Mouse (Mus musculus) liver, embryonic 13.5 days (tissue): ENCODE data around the gene Stard9. TPM values are rescaled to one million over a fixed set of nuclear protein-coding genes. Genes with fewer than 3 reads are reported as not detected.
A peak's percentile ranks its signal among the peaks of the same experiment; 100 is the strongest.

Experiments
- ATAC-seq: fragments of 200-750 bp; cut with Nextera tagmentation; 2 replicates; pipeline ENCODE4 v1.8.0; 2017; ENCODE audit warnings: low read depth, mild to moderate bottlenecking, moderate number of reproducible peaks, moderate library complexity
- DNase-seq: peaks from one replicate; pipeline ENCODE4 v3.0.0; 2022
- H3K27ac ChIP-seq: fragments of 300-500 bp; sonication (generic); 2 replicates; pipeline ENCODE4 v1.5.1; 2015; ENCODE audit warnings: moderate library complexity, mild to moderate bottlenecking, inconsistent platforms
- H3K27me3 ChIP-seq: fragments of 300-500 bp; sonication (generic); 2 replicates; pipeline ENCODE4 v1.6.1; 2015; ENCODE audit warnings: mild to moderate bottlenecking, inconsistent platforms
- H3K36me3 ChIP-seq: fragments of 300-500 bp; sonication (generic); 2 replicates; pipeline ENCODE4 v1.6.1; 2015; ENCODE audit warnings: mild to moderate bottlenecking, inconsistent platforms
- H3K4me1 ChIP-seq: fragments of 300-500 bp; sonication (generic); replicated peaks from 2 replicates; pipeline ENCODE4 v1.6.1; 2015; ENCODE audit warnings: inconsistent platforms
- H3K4me2 ChIP-seq: fragments of 300-500 bp; sonication (generic); 2 replicates; pipeline ENCODE4 v1.6.1; 2015; ENCODE audit warnings: inconsistent platforms, mild to moderate bottlenecking, moderate library complexity
- H3K4me3 ChIP-seq: fragments of 300-500 bp; sonication (generic); replicated peaks from 2 replicates; pipeline ENCODE4 v1.5.1; 2015; ENCODE audit warnings: mild to moderate bottlenecking, inconsistent platforms
- H3K9ac ChIP-seq: fragments of 300-500 bp; sonication (generic); 2 replicates; pipeline ENCODE4 v1.6.1; 2015; ENCODE audit warnings: mild to moderate bottlenecking, inconsistent platforms
- H3K9me3 ChIP-seq: fragments of 300-500 bp; sonication (generic); replicated peaks from 2 replicates; pipeline ENCODE4 v1.6.1; 2016; ENCODE audit warnings: inconsistent platforms
- WGBS: fragments of 180-500 bp; shearing (Covaris S2); methylation state at CpG from one replicate; pipeline ENCODE4 v1.1.7; 2015; ENCODE audit not compliant: insufficient replicate concordance; 5-methylcytosine and 5-hydroxymethylcytosine counted together
- polyA plus RNA-seq: library from polyadenylated mRNA; unstranded; fragments of >200 nt; fragmentation: Nextera tagmentation; extraction: Ambion mirVana; gene quantifications from 2 replicates; pipeline ENCODE4 v1.2.1, GENCODE M21; 2015

The Stard9 gene
- polyA plus RNA-seq, 1 experiment from 2014 or later, result 0.85 TPM

DNA sequence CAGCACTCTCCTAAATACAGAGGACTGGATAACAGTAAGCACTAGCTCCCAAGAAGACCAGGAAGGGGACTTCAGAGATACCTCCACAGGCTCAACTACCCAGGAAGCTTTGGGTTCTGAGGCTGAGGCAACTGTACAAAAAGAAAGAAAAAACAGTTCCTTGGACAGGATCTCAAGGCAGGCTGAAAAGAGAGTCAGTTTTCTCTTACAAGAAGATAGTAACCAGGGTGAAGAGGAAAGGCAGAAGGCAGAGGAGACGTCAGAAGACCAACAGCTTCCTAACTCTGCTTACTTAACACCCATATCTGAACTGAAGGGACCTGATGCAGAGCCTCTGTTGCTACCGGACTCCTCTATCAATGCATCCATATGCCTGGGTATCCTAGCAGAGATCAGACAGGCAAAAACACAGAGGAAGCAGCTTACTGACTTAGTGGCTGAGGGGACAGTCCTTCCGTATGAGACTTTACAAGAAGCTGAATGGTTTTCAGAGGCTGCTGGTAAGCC, 71.5 kb downstream of the Stard9 start:
- H3K4me1 ChIP-seq, result peaks cover 36% of the 10 kb centered on the region

DNA sequence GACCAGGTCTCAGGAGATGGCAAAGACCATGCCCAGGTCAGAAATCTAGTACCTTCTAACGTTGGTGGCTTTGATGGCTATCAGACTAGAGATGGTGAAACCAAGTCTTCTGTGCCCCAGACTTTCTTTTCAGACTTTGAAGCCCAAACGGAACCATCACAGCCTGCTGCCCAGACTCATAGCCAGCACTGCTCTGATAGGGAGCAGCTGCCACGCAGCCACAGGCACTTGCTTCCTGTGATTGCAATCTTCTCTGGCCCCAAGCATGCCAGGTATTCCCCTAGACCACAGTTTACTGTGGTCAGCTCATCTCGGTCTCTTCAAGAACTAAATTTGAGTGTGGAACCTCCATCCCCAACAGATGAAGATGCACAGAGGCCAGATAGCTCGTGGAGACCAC, 73.8 kb downstream of the Stard9 start:
- Histone ChIP-seq H3K9ac (no peak overlapping the region), H3K4me2 (no peak overlapping the region), H3K9me3 (no peaks in the 10 kb centered on the region), H3K36me3 (no peaks in the 10 kb centered on the region), H3K27me3 (no peaks in the 10 kb centered on the region), H3K4me3 (no peak overlapping the region), H3K27ac (no peak overlapping the region), H3K4me1 (peaks cover 26% of the 10 kb centered on the region)
- no peak for DNase-seq
- ATAC-seq, result no peak
- WGBS, result 29% methylated on average over 5 of the region's 5 CpGs

More for the DNA sequence above, 71.5 kb downstream of the Stard9 start:
- Histone ChIP-seq H3K4me2 (no peak overlapping the region), H3K9me3 (no peaks in the 10 kb centered on the region), H3K27me3 (no peaks in the 10 kb centered on the region), H3K4me3 (no peak overlapping the region), H3K36me3 (no peaks in the 10 kb centered on the region), H3K27ac (no peak overlapping the region), H3K9ac (no peak overlapping the region)
- DNase-seq (no peak), ATAC-seq (0 out of 2 replicates have a peak, but pooled peaks have one; percentile 30)
- WGBS, result 22% methylated on average over 3 of the region's 3 CpGs

DNA sequence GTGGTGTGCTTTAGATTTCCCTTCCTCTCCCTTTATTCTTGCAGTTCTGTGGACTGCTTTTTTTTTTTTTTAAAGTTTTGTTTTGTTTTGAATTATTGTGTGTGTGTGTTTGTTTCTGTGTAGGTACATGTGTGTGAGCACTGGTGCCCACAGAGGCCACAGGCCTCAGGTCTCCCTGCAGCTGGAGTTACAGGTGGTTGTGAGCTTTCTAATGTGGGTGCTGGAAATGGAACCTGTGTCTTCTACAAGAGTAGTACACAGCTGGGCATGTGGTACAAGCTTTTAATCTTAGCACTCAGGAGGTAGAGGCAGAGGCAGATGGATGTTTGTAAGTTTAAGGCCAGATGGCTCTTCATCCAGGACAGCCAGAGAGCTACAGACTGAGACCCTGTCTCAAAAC, 78.1 kb downstream of the Stard9 start:
- DNase-seq (no peak), ATAC-seq (no peak)
- Histone ChIP-seq H3K36me3 (peaks cover 2% of the 10 kb centered on the region), H3K27ac (no peak overlapping the region), H3K27me3 (no peaks in the 10 kb centered on the region), H3K9ac (no peak overlapping the region), H3K4me1 (peaks cover 12% of the 10 kb centered on the region), H3K4me3 (no peak overlapping the region), H3K9me3 (no peaks in the 10 kb centered on the region), H3K4me2 (no peak overlapping the region)

DNA sequence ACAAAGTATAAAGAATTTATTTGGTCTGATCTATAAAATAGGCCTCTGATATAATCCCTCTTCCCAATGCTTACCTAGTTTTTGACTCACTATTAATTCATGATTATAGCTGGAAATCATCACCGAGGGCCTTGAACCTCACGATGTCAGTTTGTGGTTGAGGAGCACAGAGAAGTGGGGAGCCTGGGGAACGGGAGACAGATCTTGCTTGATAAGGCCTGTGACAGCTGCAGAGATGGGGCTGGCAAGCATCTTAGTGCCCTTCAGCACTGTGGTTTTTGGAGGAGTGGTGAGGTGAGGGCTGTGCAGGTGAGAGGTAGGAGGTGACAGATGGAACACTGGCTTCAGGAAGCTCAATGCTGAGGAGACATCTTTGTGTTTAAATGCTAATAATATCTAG, 81.2 kb downstream of the Stard9 start:
- ATAC-seq, result no peak
- Histone ChIP-seq H3K27me3 (no peaks in the 10 kb centered on the region), H3K9me3 (no peaks in the 10 kb centered on the region), H3K9ac (no peak overlapping the region), H3K27ac (no peak overlapping the region), H3K4me2 (no peak overlapping the region), H3K4me1 (peaks cover 12% of the 10 kb centered on the region), H3K36me3 (peaks cover 33% of the 10 kb centered on the region), H3K4me3 (no peak overlapping the region)
- no peak for DNase-seq
- 33% methylated on average over 3 of the region's 3 CpGs for WGBS

DNA sequence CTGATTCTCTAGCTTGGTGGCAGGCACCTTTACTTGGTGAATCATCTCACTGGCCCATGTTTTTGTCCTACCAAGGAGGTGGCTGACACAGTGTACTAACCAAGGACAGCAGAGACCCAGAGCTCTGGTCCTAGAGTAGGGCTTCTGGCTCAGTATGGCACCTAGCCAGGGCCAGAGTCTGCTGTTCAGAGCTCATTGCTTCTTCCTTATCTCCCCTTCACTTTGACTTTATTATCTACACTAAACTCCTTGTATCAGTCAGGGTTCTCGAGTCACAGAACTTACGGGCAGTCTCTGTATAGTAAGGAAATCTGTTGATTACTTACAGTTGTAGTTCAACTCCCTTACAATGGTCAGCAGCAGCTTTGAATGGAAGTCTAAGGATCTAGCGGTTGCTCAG, 82.0 kb downstream of the Stard9 start:
- H3K4me1 ChIP-seq, result peaks cover 12% of the 10 kb centered on the region
- no peak overlapping the region for H3K27ac ChIP-seq
- H3K4me2 ChIP-seq, result no peak overlapping the region
- WGBS, result 43% methylated on average over 3 of the region's 3 CpGs
- no peak for DNase-seq
- no peak overlapping the region for H3K9ac ChIP-seq
- no peak overlapping the region for H3K4me3 ChIP-seq
- H3K27me3 ChIP-seq, result no peaks in the 10 kb centered on the region
- no peaks in the 10 kb centered on the region for H3K9me3 ChIP-seq
- peaks cover 38% of the 10 kb centered on the region for H3K36me3 ChIP-seq
- ATAC-seq, result peak; percentile 64

DNA sequence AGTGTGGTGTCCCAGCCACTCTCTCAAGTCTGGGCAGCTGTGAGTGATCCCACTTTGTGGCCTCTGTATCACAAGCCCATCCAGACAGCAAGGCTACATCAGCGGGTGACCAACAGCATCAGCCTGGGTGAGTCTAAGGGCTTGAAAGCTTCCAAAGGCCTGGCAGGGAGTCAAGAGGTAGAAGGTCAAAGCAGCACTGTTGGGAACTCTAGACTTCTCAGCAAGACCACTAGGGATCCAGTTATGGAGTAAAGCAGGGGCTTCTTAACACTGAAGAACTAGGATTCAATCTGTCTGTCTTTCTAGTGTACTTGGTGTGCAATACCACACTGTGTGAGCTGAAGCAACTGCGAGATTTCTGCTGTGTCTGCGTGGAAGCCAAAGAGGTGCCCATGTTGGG, 84.5 kb downstream of the Stard9 start:
- 90% methylated on average over 3 of the region's 3 CpGs for WGBS
- no peak overlapping the region for H3K9ac ChIP-seq
- H3K27me3 ChIP-seq, result no peaks in the 10 kb centered on the region
- DNase-seq, result no peak
- no peak for ATAC-seq
- H3K27ac ChIP-seq, result no peak overlapping the region
- peaks cover 20% of the 10 kb centered on the region for H3K4me1 ChIP-seq
- peaks cover 62% of the 10 kb centered on the region for H3K36me3 ChIP-seq
- H3K9me3 ChIP-seq, result no peaks in the 10 kb centered on the region
- H3K4me3 ChIP-seq, result no peak overlapping the region
- no peak overlapping the region for H3K4me2 ChIP-seq

DNA sequence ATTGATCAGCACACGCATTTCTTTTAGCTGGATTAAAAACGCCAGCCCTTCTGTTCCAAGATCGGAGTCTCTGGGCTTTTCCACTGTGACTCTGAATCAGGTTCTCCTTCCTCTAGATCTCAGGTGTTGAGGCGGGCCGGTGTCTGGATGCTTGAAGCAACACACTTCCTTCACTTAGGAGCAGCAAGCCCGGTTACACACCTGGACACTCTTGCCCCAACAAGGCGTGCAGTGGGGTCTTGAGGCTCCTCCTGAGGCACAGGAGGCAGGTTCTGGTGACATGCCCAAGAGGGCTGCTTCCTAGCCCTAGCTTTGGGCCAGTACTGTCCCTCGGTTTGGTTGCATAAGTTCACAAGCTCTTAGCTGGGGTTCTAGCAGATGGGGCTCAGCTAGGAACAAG, 89.6 kb downstream of the Stard9 start:
- Histone ChIP-seq H3K9me3 (no peaks in the 10 kb centered on the region), H3K36me3 (peaks cover 95% of the 10 kb centered on the region), H3K9ac (no peak overlapping the region), H3K4me1 (peaks cover 13% of the 10 kb centered on the region; the same call in 1 of the 2 replicates), H3K27ac (no peak overlapping the region), H3K4me2 (no peak overlapping the region), H3K4me3 (no peak overlapping the region), H3K27me3 (no peaks in the 10 kb centered on the region)
- WGBS, result 89% methylated on average over 8 of the region's 8 CpGs
- DNase-seq (no peak), ATAC-seq (no peak)

DNA sequence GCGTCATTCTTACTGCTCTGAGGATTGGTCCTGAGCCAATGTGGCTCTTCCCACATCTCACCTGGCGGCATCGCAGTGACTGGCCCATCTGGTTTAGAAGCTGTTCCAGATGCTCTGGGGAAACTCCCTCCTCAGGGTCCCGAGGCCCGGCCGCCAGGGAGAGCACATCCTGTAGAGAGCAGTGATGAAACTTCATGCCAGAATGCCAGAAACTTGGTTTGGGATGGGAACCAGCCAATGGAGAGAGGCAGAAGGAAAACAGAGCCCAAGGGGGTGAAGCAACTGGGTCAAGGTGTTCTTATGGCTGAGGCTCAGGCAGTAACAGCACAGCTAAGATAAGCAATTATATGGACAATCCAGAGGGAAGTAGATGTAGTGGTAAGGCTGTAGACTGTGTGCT, 91.9 kb downstream of the Stard9 start:
- H3K36me3 ChIP-seq, result peaks cover 98% of the 10 kb centered on the region
- H3K27me3 ChIP-seq, result no peaks in the 10 kb centered on the region
- peaks cover 36% of the 10 kb centered on the region for H3K4me1 ChIP-seq
- DNase-seq (no peak), ATAC-seq (no peak)
- H3K9ac ChIP-seq, result no peak overlapping the region
- H3K9me3 ChIP-seq, result no peaks in the 10 kb centered on the region
- H3K27ac ChIP-seq, result no peak overlapping the region
- WGBS, result 92% methylated on average over 6 of the region's 6 CpGs
- no peak overlapping the region for H3K4me2 ChIP-seq
- H3K4me3 ChIP-seq, result no peak overlapping the region

DNA sequence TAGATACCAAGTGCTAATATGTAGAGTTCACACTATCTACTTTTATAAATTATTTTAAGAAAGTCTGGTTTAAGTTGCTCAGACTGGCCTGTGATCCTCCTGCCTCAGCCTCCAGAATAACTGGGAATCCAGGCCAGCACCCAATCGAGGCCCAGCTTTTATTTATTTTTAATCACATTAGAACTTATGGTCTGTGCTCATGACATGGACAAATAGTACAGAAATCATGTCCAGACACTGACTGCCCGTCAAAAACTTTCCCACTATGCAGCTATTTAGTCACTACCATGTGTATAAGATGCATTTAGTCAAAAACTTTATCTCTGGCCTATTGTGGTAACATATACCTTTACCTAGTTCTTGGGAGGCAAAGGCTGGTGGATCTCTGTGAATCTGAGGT, 93.0 kb downstream of the Stard9 start:
- H3K4me2 ChIP-seq, result no peak overlapping the region
- peaks cover 37% of the 10 kb centered on the region for H3K4me1 ChIP-seq
- 86% methylated on average over 2 of the region's 2 CpGs for WGBS
- H3K9ac ChIP-seq, result no peak overlapping the region
- H3K9me3 ChIP-seq, result no peaks in the 10 kb centered on the region
- peaks cover 99% of the 10 kb centered on the region for H3K36me3 ChIP-seq
- ATAC-seq (no peak), DNase-seq (no peak)
- no peaks in the 10 kb centered on the region for H3K27me3 ChIP-seq
- no peak overlapping the region for H3K4me3 ChIP-seq
- no peak overlapping the region for H3K27ac ChIP-seq

DNA sequence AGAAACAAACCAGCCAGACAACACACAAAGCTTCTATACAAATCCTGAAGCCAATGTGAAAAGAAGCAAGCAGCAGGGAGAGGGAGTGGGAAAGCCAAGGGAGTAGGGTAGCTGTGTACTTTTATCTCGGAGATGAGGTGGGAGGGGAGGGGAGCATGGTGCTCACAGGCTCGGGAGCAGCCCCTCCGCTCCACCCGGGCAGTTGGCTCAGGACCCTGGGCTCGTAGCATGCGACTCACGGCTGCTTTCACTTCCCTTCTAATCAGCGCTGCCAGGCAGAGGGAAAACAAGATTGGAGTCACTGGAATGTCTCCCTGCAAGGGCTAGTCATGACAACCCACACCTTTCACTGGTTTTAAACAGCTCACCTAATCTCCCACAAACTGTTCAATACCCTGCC, 93.6 kb downstream of the Stard9 start:
- no peaks in the 10 kb centered on the region for H3K27me3 ChIP-seq
- H3K4me3 ChIP-seq, result no peak overlapping the region
- no peak for ATAC-seq
- peaks cover 99% of the 10 kb centered on the region for H3K36me3 ChIP-seq
- no peak for DNase-seq
- no peaks in the 10 kb centered on the region for H3K9me3 ChIP-seq
- 75% methylated on average over 8 of the region's 8 CpGs for WGBS
- H3K4me1 ChIP-seq, result peaks cover 34% of the 10 kb centered on the region
- no peak overlapping the region for H3K4me2 ChIP-seq
- no peak overlapping the region for H3K27ac ChIP-seq
- H3K9ac ChIP-seq, result no peak overlapping the region

DNA sequence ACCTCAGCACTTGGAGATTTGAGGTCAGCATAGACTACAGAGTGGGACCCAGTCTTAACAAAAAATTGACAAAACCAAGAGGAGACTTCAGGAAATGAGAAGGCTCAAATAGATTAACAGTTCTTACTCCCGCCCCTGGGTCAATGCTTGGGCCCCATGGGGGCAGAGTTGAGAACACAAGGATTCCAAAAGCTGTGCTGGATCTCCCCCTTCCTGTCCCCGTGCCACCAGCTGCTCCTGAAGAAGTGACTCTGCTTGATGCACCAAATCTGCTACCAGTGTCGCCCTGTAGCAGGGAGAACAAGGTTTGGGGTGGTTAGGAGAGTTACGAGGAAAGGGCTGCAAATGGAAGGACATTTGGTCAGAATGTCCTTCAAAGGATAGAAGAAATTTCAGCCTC, 94.7 kb downstream of the Stard9 start:
- DNase-seq, result no peak
- H3K36me3 ChIP-seq, result peaks cover 99% of the 10 kb centered on the region
- peaks cover 40% of the 10 kb centered on the region for H3K4me1 ChIP-seq
- no peaks in the 10 kb centered on the region for H3K27me3 ChIP-seq
- no peak overlapping the region for H3K27ac ChIP-seq
- H3K4me3 ChIP-seq, result no peak overlapping the region
- 60% methylated on average over 4 of the region's 4 CpGs for WGBS
- no peak overlapping the region for H3K4me2 ChIP-seq
- H3K9ac ChIP-seq, result no peak overlapping the region
- no peaks in the 10 kb centered on the region for H3K9me3 ChIP-seq
- no peak for ATAC-seq

DNA sequence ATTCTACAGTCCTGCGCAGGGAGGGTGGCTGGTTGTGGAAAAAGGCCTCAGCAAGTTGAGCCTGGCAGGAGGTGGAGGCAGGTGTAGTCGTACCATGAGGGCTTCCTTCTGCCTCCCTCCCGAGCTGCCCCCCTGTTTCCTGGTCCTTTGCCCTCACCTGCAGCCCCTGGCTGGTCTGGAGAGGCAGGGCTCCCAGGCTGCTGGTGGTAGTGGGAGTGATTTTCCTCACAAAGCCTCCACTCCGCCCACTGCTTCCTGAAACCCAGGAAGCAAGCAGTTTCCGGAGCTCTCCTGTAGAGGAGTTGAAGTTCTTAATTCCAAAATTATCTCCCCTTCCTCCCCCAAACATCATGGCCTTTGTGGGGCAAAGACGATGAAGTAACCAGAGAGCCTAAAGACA, 95.3 kb downstream of the Stard9 start:
- DNase-seq, result no peak
- Histone ChIP-seq H3K4me1 (peaks cover 46% of the 10 kb centered on the region), H3K4me3 (no peak overlapping the region), H3K36me3 (peaks cover 99% of the 10 kb centered on the region), H3K9me3 (no peaks in the 10 kb centered on the region), H3K9ac (no peak overlapping the region), H3K4me2 (no peak overlapping the region), H3K27me3 (no peaks in the 10 kb centered on the region), H3K27ac (no peak overlapping the region)
- 66% methylated on average over 6 of the region's 6 CpGs for WGBS
- ATAC-seq, result no peak
